ENCODE assay signal across 10 mouse cellular contexts in genomic region chr7:63913724-63914692, GRCm38 (mm10). TPM values are rescaled to one million over a fixed set of nuclear protein-coding genes. Genes with fewer than 3 reads are reported as not detected.
A peak's percentile ranks its signal among the peaks of the same experiment; 100 is the strongest.
DNase-seq lines count a peak whose midpoint lies in the region; ATAC-seq and TF ChIP-seq lines count a peak whose summit lies in the region.
"Had no signal": no experiment of that assay in that cellular context is flagged by ENCODE, and none has a peak within 500 bp of the region (broad histone marks: within the 10 kb centered on the region; RNA-seq: fewer than 3 reads in every experiment).

No protein-coding gene starts in this region.

- no peaks in the 10 kb centered on the region for H3K36me3 ChIP-seq in kidney, adult 2 months (ENCODE audit: control insufficient read depth, insufficient read depth, low read length)
- no peaks in the 10 kb centered on the region for H3K36me3 ChIP-seq in hindbrain, embryonic 15.5 days
- H3K36me3 ChIP-seq: heart, embryonic 13.5 days had no signal

- TF ChIP-seq POLR2A in kidney, adult 2 months (IDR thresholded peaks at IDR 0.05; ENCODE audit: low read depth, low read length) = no peak
- TF ChIP-seq POLR2A in bone marrow, adult 2 months (IDR thresholded peaks at IDR 0.05; ENCODE audit: borderline replicate concordance, control insufficient read depth, low read depth, low read length) = no peak

- no peak overlapping the region for H3K4me2 ChIP-seq in hindbrain, embryonic 15.5 days
- H3K4me2 ChIP-seq: heart, embryonic 13.5 days had no signal

- H3K27me3 ChIP-seq in kidney, adult 2 months (replicated peaks; ENCODE audit: control insufficient read depth, insufficient read depth, low read length) = no peaks in the 10 kb centered on the region
- no peaks in the 10 kb centered on the region for H3K27me3 ChIP-seq in hindbrain, embryonic 15.5 days
- H3K27me3 ChIP-seq: heart, embryonic 13.5 days had no signal

- H3K4me1 ChIP-seq in kidney, adult 2 months (ENCODE audit: control insufficient read depth, insufficient read depth, low read length) = peaks cover 87% of the 10 kb centered on the region
- peaks cover 32% of the 10 kb centered on the region for H3K4me1 ChIP-seq in bone marrow, adult 2 months (ENCODE audit: control insufficient read depth, insufficient read depth, low read length)
- H3K4me1 ChIP-seq in hindbrain, embryonic 15.5 days (replicated peaks) = peaks cover 60% of the 10 kb centered on the region

- H3K4me3 ChIP-seq in kidney, adult 2 months (ENCODE audit: insufficient read depth, low read depth, low read length) = no peak overlapping the region
- H3K4me3 ChIP-seq in bone marrow, adult 2 months (replicated peaks; ENCODE audit: control insufficient read depth, low read depth, low read length) = no peak overlapping the region
- no peak overlapping the region for H3K4me3 ChIP-seq in hindbrain, embryonic 15.5 days
- H3K4me3 ChIP-seq: heart, embryonic 13.5 days had no signal

- ATAC-seq in hindbrain, embryonic 15.5 days (ENCODE audit: low FRiP score, low read depth) = no peak
- peak; percentile 17 for ATAC-seq in megakaryocyte, adult 5-6 weeks (ENCODE audit: poor library complexity, severe bottlenecking)
- no peak for ATAC-seq in cerebellum, adult (ENCODE audit: insufficient number of reproducible peaks, low FRiP score, low TSS enrichment)

- no peaks in the 10 kb centered on the region for H3K9me3 ChIP-seq in hindbrain, embryonic 15.5 days
- H3K9me3 ChIP-seq: heart, embryonic 13.5 days had no signal

- no peak overlapping the region for H3K9ac ChIP-seq in hindbrain, embryonic 15.5 days
- H3K9ac ChIP-seq: heart, embryonic 13.5 days had no signal

- TF ChIP-seq CTCF in kidney, adult 2 months (conservative IDR thresholded peaks at IDR 0.05; ENCODE audit: insufficient read depth, insufficient read length, low read depth, low read length) = no peak
- TF ChIP-seq CTCF in bone marrow, adult 2 months (IDR thresholded peaks at IDR 0.05; ENCODE audit: control insufficient read depth, insufficient read depth, low read length) = no peak

- DNase-seq in kidney, adult 2 months = peak; percentile 76
- DNase-seq in kidney, postnatal 10 days = no peak
- DNase-seq in thymus, postnatal 36 days = no peak
- no peak for DNase-seq in gastrocnemius, postnatal 10 days
- DNase-seq: cerebellum, postnatal 25 days had no signal

- peak overlapping the region; percentile 96 for H3K27ac ChIP-seq in kidney, adult 2 months (ENCODE audit: insufficient read depth, low read depth, low read length)
- H3K27ac ChIP-seq in bone marrow, adult 2 months (ENCODE audit: control insufficient read depth, insufficient read depth, low read depth, low read length, poor library complexity) = peak overlapping the region; percentile 80
- H3K27ac ChIP-seq in hindbrain, embryonic 15.5 days (replicated peaks) = peak overlapping the region; percentile 12; the same call in 1 of the 2 replicates
- H3K27ac ChIP-seq: heart, embryonic 13.5 days had no signal

- 32% methylated on average over 10 of the region's 10 CpGs for WGBS in kidney, adult 2 months
- WGBS in bone marrow, adult 2 months = 44% methylated on average over 10 of the region's 10 CpGs
- 48% methylated on average over 10 of the region's 10 CpGs for WGBS in hindbrain, embryonic 15.5 days

RNA-seq across cellular contexts. Expression of gene E030018B13Rik, which starts 2.6 kb away (rescaled TPM):
- not detected in 2 replicates for polyA plus RNA-seq in kidney, adult 2 months (2012; rRNA removed)
- polyA plus RNA-seq in bone marrow, adult 2 months (2011; ENCODE audit: insufficient read depth, insufficient read length, low replicate concordance, missing spikeins) = not detected in 2 replicates
- polyA plus RNA-seq in hindbrain, embryonic 15.5 days (2015; fragmentation: Nextera tagmentation; extraction: Ambion mirVana) = not detected in 2 replicates
- not detected in 2 replicates for total RNA-seq in megakaryocyte, adult 5-6 weeks (2015)
- not detected in 2 replicates for total RNA-seq in megakaryocyte, adult 5-6 weeks (2017)
- total RNA-seq in gastrocnemius, postnatal 10 days (2021) = not detected
- polyA plus RNA-seq: heart, embryonic 13.5 days had no signal

RNA-seq across cellular contexts. Expression of gene Klf13, which starts 24.7 kb away (rescaled TPM):
- 30.6 and 31.2 TPM in 2 replicates for polyA plus RNA-seq in kidney, adult 2 months (2012; rRNA removed)
- 38.0 and 58.7 TPM in 2 replicates for polyA plus RNA-seq in bone marrow, adult 2 months (2011; ENCODE audit: insufficient read depth, insufficient read length, low replicate concordance, missing spikeins)
- polyA plus RNA-seq in hindbrain, embryonic 15.5 days (2015; fragmentation: Nextera tagmentation; extraction: Ambion mirVana) = 24.7 and 26.8 TPM in 2 replicates
- 108 and 122 TPM in 2 replicates for total RNA-seq in megakaryocyte, adult 5-6 weeks (2015)
- total RNA-seq in megakaryocyte, adult 5-6 weeks (2017) = 61.7 and 64.4 TPM in 2 replicates
- total RNA-seq in gastrocnemius, postnatal 10 days (2021) = 10 to 100 TPM; 38.3 to 50.8 TPM

Comparison
In these comparisons a context has a peak if more than half of its experiments do, and no peak if none do; other contexts are left out.
1. H3K27ac ChIP-seq: peak in every context shown above with its lines; median percentile 96 in kidney, adult 2 months; 80 in bone marrow, adult 2 months; 12 in hindbrain, embryonic 15.5 days.